Mouse (Mus musculus) heart, postnatal 4 days (tissue): ENCODE measurements at regions not wholly inside any gene's neighbourhood (a gene's known extent, or its start where the extent isn't known, plus 50 kb on each side); places are given as distances from the start of the nearest gene placed in this dataset.
"Not testable (repeated sequence)": the region's sequence is repeated elsewhere in the genome, so short reads cannot be mapped to it uniquely, and the experiment has no call there.

ENCODE experiments used
- DNase-seq: peaks from one replicate; pipeline ENCODE4 v3.0.0; 2021

DNA sequence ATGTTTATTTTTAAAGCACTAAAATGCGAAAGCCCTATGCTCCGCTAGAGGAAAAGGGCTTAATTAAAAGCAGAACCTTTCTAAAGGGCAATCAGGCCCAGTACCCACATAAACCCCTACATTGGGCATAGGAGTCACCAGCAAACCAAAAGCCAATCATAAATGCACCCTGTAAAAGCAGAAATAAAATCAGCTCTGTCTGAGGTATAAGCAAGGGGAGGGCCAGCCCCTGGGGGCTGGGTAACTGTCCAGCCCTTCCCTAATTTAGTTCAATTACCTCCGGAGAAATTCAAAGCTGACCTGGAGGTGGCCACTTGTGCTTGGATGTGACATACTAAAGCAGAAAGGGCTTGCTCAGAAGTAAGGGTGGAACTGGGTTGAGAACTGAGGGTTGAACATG is 479.4 kb upstream of the Sall1 start:
- no peak for DNase-seq

DNA sequence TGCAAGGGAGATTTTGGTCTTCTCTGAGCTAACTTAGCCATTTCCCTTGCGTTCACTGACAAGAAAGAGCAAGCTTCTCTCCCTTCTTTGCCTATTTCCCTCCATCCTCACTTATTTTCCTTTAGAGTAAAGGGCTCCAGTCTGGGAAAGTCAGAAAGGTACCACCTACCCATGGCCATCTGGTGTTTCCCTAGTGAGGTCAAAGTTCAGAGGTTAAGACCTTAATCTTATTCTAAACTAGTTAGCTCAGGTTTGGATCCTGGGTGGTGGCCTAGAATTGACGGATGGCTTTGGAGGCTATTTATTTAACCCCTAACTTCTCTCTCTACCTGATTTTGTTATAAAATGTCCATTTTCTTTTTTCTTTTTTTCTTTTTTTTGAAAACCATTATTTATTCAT is 472.6 kb upstream of the Sall1 start:
- DNase-seq: no peak

DNA sequence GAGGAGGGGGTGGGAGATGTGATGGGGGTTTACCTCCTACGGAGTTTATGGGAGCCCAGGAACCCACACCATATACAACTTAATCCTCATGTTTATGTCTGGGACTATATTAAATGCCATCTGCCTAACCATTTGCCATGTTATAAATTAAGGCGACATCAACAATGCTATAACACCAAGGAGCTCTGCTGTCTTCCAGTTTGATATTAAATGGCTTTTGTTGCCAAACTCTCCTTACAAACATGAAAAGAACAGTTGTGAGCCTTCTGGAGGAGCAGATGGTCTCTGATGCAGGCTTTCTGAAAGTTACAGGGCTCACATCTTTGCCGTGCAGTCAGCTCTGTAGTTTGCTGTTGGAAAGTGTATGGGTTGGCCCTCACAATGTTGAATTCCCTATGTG is 470.3 kb upstream of the Sall1 start:
- DNase-seq: no peak

DNA sequence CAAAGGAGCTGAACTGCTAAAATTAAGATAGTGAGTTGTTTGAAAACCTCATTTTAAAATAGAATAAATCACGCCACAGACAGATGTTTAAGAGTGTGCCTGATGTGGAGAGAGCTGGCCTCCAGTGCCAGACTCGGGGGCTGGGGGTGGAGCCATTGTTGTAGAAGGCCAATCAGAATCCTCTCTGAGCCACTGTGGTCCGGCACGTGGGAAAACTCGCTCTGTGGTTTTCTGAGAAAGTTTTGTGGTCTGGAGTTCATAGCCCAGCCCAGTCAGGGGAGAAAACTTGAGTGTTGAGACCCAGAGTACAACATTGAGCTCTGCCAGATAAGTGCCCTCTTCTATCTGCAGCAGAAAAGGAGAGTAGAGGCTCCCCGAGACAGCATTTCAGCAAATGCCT is 463.7 kb upstream of the Sall1 start:
- no peak for DNase-seq

DNA sequence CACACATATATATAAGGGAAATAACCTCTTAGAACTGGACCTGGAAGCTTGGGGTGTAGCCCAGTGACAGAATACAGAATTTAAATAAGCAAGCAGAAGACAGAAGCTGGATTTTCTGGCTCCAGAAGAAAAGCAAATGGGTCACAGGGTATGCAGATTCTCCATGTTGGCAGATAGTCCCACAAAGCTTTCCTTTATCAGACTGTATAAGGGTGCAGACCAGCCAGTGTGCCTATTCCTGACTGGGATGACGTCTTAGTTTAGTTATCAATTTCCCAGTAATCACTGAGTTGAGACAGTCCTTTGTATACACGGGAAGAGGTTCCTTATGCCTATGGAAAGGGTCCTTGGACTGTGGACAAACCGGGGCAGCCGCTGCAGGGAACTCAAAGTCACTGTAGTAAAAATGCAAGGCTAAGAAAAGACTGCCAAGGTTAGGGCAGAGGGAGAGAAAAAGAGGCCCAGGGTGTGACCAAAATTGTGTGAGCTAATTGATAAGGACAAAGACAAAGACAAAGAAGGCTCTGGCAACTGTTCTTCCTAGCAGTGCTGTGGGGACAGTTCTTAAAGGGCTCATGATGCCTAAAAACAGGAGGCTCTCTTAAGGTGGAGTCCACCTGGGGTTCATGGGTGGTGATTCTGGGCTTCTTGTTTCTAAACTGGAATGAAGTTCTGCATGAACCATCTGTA is 459.7 kb upstream of the Sall1 start:
- DNase-seq: no peak

DNA sequence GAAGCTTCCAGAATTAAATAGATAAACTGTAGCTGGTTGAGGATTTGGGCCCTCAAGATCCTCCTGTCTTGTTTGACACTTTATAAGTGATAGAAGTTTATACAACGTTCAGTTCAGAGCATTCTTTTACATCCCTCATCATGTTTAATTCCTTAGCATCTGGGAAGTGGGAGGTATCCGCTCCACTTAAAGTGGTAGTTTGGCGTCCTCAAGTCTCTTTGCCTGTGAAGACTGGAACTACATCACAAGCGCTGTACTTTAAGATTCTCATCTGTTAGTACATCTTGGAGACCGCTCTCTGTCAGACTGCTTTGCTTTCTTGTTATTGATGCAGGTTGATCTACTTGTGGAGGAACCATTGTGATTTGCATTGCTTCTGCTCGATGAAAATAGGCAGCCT is 459.1 kb upstream of the Sall1 start:
- DNase-seq: no peak

DNA sequence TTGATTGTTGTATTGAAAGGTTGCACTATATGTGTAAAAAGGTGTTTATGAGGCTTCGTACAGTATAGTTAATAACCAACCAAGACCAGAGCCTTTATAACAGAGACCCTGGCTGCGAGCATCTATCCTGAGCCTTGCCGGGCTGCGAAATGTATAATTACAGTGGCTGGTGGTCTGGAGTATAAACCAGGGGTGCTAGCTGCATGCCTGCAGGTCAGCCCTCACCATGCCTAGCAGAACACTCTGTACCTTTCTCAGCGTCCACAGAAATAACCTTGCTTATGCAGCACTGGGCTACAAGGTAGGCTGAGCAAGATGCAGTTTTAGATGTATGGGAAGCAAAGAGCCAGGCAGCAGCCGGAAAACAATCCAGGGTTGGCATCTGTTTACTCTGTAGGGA is 457.8 kb upstream of the Sall1 start:
- no peak for DNase-seq

DNA sequence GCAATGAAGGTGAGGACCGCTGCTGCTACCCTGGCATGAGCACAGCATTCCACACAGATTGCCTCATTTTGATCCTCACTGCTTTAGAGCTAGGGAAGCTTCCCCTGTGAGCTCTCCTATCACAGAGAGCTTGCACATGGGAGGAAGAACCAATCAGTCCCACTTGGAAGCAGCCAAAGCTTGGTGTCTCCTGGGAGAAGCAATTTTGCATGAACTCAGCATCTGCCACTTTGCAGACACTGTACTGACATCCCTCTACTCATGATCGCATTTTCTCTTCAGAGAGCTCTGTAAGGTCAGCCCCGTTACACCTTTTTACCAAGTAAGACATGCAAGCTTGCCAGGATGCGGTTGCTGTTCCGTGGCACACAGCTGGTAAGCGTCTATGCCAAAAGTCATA is 455.9 kb upstream of the Sall1 start:
- peak; percentile 4 for DNase-seq

DNA sequence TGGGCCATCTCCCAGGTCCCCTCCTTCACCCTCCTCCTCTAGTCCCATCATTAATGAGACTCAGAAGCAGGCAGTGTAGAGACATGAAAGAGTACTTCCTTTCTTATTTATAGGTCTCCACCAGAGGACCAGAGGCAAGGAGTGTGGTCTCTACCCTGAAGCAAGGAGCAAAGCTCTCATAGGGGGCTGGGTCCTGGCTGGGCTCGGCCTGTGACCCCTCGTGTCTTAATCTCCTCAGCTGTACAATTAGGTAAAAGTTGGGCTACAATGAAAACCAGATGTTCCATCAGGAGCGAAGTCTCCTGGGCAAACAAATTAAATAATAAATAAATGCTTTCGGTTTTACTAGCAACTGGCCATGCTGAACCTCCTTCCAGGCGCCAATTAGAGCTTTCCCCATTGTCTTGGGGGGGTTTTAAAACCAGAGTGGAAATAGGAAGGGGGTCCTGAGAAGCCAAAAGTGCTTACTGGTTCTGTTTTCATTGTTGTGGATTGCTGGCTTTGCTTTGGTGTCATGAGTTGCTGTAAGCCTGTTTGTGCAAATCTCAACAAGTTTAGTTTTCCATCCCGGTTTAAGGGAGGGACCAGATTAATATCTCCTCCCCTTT is 454.2 kb upstream of the Sall1 start:
- no peak for DNase-seq

DNA sequence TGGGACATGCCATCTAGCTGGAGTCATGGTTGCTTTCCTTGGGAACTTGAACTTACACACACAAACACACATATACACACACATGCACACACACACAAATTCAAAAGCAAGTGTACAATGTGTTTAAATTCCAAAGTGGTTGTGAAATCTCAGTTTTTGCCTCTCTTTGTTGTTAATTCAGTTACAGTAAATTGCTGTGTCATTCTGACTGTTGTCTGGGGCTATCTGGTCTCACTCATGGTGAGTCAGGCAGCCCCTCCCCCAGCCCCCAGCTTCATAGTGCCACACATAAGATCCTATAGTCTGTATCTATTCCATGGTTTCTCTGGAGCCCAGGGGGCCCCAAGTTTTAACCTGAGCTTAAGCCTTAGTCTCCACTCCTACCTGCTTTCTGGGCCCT is 448.4 kb upstream of the Sall1 start:
- no peak for DNase-seq

DNA sequence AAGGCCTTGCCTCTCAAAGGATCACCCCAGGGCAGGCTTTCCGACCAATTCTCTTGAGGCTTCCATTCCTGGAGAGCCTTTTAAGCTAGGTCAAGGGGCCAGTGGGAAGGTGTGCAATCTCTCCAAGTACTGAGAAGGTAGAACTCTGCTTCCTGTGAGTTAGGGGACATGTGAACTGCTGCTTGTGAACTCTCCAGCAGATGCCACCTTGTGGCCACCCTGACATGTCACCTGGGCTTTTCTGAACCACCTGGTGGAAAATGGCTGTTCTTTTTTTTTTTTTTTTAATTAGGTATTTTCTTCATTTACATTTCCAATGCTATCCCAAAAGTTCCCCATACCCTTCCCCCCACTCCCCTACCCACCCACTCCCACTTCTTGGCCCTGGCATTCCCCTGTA is 438.5 kb upstream of the Sall1 start:
- DNase-seq: not testable (repeated sequence)

DNA sequence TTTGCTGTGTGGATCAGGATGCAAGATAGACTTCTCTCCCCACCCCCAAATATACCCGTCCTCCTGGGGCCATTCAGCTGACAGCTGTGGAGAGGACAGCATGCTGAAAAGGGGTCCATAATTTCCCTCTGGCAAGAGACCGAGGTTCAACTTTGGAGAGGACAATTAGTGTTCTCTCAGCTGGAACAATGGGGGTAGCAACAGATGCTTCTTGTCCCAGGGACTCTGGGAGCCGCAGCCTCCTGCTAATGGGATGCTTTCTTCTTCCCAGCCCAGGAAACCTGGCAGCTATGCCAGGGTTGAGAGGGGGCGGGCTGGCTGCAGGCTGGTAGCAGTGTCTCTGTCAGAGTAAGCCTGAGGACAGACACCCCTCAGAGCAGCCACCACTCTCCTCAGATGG is 433.0 kb upstream of the Sall1 start:
- no peak for DNase-seq

DNA sequence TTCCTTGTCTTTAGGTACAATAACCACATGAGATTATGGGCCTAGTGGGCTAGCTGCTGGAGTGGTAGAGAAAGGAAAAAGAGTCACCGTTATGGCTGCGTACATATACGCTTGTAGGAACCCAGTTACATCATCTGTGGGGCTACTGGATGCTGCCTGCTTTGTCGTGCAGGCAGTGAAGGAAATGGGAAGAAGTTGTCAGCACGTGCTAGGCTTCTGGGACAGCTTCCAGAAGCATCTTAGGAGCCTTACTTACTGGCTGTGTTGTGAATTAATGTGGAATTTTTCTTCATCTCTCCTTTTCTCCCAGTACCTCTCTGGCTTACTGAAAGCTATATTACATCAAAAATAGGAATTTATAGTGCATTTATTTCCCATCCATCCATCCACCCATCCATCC is 427.2 kb upstream of the Sall1 start:
- DNase-seq: no peak

DNA sequence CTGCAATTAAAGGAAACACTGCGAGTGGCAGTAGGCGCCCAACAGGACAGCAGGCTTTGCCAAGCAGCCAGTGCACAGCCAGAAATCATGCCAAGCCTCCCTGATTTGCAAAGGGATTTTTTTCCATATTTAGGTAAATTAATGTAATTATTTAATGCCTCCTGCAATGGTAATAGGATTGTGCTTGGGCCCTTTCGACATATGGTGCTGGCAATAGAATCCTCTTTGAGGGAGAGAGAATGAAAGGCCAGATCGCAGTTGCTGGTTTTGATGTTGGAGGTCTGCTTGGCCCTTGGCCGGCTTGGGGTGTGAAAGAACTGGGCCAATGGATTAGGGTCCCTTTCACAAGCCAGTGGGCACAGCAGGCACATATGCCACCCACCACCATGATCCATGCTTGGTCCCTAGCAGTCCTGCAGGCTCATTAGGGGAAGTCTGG is 424.8 kb upstream of the Sall1 start:
- no peak for DNase-seq

DNA sequence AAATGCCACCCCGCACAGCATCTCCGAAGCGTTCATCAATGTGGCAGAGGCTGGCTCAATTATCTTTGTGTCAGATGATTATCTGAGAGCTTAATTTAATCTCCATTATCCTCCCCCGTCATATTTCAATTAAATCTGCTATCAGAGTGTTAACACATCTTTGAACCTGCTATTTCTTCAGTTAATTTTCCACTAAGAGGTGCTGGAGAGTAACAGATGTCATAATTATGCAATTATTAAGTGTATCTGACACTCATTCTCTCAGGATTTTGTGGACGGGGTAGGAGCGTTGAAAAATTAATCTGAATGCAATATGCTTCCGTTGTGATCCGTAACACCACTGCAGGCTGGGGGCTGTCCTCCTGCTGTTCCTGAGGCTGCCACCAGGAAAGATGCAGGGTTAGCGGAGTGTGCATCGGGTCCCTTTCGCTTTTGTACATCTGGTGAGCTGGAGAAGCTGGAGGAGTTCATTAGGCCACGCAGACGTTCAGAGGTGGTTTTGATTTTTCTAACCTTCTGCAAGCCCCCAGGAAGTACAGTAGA is 421.3 kb upstream of the Sall1 start:
- no peak for DNase-seq

DNA sequence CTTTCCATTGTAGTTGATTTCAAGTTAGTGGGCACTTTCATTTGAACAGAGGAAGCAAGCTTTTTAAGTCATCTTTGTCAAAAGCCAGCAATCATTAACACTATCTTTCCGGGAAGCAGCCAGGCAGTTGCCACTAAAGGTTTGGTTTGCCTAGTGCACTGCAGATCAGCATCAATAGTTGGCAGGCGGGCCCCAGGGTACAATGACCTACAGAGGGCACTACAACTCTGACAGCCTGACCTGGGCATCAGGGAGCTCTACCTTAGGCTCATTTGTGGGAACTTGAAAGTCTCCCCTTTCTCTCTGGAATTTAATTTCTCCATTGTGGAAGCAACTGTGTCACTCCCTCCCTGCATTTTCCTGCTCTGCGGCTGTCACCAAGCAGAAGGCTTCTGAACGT is 412.6 kb upstream of the Sall1 start:
- no peak for DNase-seq

DNA sequence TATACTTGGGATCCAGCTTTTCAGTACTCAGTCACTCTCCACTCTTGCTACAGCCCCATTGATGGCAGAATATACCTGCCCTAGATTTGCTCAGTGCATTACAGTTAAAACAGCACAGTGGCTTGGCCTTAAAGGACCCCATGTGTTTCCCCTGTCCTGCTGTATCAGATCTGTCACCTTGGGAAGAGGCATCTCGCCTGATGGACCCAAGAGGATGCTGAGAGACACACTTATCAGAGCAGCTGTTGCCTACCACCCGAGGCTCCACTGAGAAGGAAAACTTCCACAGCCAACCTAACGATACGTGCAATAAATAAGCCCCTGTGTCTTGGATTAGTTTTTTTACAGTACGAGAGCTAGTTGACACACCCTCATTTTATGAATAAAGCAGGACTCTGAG is 411.8 kb upstream of the Sall1 start:
- DNase-seq: no peak

DNA sequence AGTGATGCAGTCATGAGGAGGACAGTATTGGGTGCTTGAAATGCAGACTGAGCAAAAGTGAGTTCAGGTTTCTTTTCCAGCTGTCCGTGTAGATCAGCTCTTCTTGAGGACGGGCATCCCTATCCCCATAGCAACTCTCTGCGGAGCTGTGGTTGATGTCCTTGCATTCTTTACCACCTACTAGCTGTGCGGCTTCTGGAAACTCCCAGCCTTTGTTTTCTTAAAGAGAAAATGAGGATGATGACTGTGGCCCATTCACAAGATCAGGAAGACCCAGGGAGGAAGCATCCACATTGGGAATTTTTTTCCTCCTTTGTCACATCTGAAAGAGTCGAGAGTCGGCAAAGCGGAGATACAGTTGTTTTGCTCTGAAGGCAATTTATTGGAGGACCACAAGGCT is 410.2 kb upstream of the Sall1 start:
- DNase-seq: no peak

DNA sequence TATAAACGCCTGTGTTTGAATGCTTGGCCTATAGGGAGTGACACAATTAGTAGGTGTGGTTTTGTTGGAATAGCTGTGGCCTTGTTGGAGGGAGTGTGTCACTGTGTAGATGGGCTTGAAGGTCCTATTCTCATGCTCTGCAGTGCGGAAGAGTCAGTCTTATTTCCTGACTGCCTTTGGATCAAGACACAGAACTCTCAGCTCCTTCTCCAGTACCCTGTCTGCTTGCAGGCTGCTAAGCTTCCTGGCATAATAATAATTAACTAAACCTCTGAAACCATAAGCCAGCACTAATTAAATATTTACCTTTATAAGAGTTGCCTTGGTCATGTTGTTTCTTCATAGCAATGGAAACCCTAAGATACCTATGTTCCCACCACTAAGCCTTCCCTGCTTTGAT is 409.8 kb upstream of the Sall1 start:
- DNase-seq: no peak

DNA sequence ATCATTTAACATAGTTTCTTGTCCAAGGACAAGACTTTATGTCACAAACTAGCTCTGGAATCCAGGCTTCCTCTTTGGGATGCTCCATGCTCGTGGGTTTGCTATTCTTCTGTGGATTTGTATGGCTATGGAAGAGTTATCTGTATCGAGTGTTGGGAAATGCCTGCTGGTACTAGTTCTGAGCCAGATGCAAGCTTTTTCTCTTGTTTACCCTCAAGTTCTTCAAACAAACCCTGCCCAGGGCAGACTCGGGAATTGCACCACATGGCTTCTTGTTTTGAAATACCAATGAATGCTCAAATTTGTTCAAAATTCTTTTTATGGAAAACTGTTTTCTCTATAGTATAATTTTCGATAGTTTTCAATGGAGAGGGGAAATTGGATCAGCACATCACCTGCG is 400.5 kb upstream of the Sall1 start:
- DNase-seq: no peak

DNA sequence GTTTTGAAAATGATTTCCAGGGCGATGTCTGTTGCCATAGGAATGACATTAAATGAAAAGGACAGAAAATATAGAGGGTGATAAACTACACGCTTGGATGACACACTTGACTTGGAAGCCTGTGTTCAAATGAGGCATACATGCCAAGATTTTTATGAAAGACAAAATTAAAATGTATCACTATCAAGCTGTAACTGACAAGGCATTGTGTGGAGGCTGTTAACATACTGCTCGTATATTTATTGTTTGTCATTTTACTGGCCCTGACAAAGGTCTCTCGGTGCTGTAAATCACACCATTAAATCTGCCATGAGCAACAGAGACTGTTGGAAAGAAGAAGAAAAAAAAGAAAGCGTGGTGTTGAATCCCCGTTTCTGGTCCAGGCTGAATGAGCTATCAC is 395.3 kb upstream of the Sall1 start:
- no peak for DNase-seq

DNA sequence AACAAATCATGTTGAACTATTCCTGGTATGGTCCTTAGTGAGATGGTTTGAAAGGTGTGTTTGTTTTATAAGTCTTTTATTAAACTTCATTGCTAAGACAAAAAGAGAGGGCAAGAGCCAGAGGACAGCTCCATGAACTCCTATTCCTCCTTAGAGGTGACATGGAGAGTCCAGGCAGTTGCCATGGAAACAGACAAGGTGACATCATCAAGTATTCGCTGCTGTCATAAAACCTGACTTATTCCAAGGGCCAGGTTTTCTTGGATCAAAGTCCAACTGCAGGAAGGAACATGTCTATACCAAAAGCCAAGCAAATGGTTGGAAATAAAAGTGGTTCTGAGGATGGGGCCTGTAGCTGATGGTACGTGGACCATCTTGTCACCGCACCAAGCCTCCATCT is 383.0 kb upstream of the Sall1 start:
- no peak for DNase-seq

DNA sequence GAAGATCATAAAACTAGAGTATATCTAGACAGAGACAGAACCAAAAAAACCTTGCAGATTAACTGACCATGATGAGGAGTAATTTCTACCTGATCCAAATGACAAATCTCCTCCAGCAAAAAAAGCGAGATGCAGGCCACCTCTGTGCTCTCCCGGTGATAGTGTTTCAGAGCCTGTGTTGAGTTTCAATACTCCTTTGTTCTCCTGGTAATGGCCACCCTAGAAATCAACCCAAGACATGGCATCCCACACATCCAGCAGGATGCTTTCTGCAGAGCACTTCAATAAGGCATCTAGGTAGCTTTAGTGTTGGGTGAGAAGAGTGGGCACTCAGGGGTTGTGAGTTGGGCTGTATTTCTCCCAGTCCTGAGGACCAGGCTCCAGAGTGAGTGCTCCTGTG is 371.3 kb upstream of the Sall1 start:
- no peak for DNase-seq

DNA sequence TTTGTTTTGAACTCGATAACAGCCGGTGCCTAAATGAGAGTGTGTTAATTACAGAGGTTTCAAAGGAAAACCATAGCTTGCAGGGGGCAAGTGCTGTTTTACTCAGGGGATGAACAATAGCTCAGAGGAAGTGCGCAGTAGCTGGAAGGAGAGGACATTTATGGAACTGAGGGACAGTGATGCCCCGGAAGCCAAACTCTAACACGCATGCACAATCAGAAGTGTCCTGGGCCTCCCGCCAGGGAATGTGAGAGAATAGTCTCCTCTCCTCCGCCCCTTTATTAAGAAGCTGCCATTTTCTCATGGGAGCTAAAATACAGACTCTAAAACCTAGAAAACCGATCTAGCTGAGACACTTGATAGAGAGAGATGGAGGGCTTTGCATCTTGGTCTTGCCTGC is 368.5 kb upstream of the Sall1 start:
- peak; percentile 29 for DNase-seq

DNA sequence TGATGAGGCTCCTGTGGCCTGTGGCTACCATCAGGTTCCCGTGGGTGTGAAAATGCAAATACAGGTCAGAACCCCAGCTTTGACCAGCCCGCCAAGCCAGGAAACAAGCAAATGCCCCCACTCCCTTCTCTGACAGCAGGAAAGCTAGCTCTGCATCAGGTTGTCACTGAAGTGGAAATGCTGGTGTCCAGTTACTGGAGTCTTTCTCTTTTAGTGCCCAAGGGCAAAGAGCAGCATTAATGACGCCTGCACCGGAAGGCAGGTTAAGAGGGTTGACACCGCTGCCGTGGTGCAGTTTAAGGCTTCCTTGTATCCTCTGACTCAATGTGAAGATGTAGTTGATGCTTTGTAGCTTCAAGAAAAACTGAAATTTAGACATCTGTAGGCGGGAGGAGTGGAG is 368.1 kb upstream of the Sall1 start:
- no peak for DNase-seq
